Mouse (Mus musculus) left cerebral cortex, adult 8-10 months (tissue): Measurements from ENCODE around the gene Tacr1. TPM values are rescaled to one million over a fixed set of nuclear protein-coding genes. Genes with fewer than 3 reads are reported as not detected.
"Not testable (repeated sequence)": the region's sequence is repeated elsewhere in the genome, so short reads cannot be mapped to it uniquely, and the experiment has no call there.

Experiments used
- DNase-seq, 2 experiments: peaks; one replicate each; pipeline ENCODE4 v3.0.0; 2022; ENCODE audit warnings: low spot score in 2 of 2
- total RNA-seq, 4 experiments: library from RNA; stranded (reverse); gene quantifications; 2 replicates each; pipeline ENCODE4 v1.2.4; 2022

The Tacr1 gene
- total RNA-seq = 1 to 10 TPM; 5.4 to 7.2 (median 5.7) TPM

DNA sequence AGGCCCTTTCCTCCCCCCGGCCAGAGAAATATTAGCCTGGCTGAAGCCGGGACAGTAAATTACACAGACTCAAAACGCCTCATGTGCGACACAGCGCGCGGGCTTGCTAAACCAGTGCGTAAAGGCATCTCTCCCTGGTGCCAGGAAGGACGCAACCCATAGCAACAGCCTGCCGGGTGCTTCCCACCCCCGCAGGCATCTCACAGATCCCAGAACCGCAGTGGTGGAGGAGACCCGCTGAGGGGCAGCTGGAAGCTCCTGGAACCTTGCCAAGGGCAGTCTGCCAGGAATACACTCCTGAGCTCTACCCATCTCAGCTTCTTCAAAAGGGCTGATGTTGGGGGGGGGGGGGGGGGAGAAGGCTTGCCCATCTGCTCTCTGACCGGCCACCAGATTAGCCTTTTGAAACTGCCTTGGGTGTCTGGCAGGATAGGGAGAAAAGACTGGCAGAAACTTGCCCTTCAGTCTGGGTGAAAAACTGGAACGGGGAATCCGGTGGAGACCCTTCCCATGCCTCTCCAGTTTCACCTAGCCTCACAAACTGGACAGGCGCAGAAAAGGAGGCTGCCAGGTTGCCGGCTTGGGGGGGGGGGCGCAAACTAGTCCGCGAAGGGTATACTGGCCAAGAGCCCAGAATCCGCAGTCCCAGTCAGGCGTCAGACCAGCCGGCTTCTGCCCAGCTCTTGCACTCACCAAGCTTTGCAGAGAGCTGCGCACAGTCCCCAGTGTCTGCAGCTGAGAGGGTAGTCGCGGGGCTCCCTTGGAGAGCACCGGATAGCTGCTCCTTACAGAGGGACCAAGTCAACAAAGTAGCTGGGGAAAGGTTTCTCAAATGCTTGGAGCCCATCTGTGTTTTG is at the start of gene Tacr1:
Gene Tacr1 (plus strand): TSS at position 740 of the 857 bp plus-strand sequence.
- peak in 1 of 2 experiments; percentile 62 for DNase-seq

DNA sequence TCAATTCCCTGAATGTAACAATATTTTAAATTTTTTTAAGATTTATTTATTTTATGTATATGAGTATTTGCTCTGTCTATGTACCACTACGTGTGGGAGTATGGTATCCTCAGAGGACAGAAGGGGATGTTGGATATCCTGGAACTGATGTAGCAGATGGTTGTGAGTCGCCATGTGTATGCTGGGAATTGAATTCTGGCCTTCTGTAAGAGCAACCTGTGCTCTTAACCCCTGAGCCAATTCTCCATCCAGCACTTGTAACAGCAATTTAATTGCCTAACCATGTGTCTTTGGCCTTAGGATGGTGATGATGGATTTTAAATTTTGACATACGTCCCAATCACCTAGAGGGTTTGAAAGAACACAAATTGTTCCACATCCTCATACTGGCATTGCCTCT is 26.0 kb upstream of the Tacr1 start:
- DNase-seq = no peak

- no peak for DNase-seq
Measured at GRCm38 (mm10) chr6:82383556-82383955, 18.6 kb upstream of the Tacr1 start.

- no peak for DNase-seq
Measured at GRCm38 (mm10) chr6:82402501-82403495, 664 bp downstream of the Tacr1 start.

DNA sequence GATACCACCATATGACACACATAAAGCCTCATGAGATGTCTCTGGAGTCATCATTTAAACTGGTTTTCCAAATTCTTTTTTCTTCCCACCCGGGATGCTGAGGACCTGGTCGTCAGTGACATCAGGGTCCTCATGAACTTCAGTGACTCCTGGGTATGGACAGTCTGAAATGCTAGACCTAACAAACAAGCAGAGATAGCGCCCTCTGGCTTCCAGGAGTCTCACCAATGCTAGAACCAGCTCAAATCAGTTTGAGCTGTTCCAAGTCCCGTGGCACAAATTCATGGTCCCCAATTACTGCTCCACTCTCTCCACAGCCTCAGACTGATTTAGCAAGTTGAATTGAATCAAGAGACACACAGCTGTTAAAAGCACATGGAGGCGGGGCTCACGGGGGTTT is 16.2 kb downstream of the Tacr1 start:
- no peak for DNase-seq

- DNase-seq = no peak
Measured at GRCm38 (mm10) chr6:82420222-82420621, 18.1 kb downstream of the Tacr1 start.

DNA sequence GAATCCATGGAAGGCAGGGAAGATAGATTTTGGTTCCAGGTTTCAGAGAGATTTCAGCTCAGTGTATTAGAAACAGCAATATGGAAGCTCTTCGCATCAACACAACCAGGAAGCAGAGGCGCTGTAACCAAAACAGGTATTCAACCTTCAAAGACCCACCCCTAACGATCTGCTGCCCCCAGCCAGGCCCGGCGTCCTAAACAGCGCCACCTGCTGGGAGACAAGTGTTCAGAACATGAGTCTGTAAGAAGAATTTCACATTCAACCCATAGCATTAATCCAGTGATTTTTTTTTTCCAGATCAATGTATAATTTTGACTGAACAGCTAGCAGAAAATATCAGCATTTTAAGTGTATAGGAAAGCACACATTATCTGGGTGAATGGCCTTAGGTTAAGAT is 26.8 kb downstream of the Tacr1 start:
- DNase-seq = no peak

GRCm38 (mm10) chr6:82429766-82430165 is 27.6 kb downstream of the Tacr1 start:
- DNase-seq = no peak

GRCm38 (mm10) chr6:82437174-82437573 is 35.0 kb downstream of the Tacr1 start:
- peak in 1 of 2 experiments; percentile 7 for DNase-seq

GRCm38 (mm10) chr6:82452206-82453095 is 50.3 kb downstream of the Tacr1 start:
- not testable (repeated sequence) for DNase-seq

- no peak for DNase-seq
Measured at GRCm38 (mm10) chr6:82455245-82455644, 53.1 kb downstream of the Tacr1 start.

GRCm38 (mm10) chr6:82457163-82457763 is 55.1 kb downstream of the Tacr1 start:
- no peak for DNase-seq

- DNase-seq = no peak
Measured at GRCm38 (mm10) chr6:82458762-82459389, 56.7 kb downstream of the Tacr1 start.

DNA sequence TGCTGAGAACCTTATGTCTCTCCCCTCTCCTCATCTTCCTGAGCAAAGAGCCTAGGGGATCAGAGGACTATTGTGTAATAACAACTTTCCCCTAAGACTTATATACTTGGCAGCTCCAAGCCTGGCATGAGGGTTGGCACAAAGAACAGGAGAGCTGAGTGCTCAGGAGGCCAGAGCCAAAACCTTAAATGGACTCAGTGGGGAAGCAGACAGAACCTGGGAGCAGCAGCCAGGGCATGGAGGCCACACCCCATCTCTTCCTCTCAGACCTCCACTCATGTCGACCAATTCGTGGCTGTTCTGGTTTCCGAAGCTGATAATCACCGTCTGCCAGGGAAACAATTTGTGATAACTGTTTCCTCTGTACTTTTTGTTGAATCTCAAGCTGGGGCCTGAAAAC is 61.0 kb downstream of the Tacr1 start:
- DNase-seq = no peak

DNA sequence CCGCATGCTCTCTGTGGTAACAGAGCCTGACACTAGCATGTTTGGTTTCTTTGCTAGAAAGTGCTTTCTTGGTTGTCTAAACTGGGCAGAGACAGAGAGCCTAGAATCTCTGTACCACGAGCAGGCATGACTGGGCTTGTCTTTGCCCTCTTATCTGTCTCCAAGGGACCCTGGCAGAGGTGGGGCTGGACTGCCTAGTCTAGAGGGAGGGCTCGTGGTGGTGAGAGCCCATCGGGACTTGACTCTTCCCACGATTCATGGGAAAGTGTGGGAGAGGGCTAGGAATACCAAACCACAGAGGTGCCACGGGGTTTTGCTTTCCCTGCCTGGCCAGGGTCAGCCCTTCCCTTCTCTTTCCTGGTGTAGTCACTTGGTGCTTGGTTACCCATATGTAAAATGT is 72.3 kb downstream of the Tacr1 start:
- no peak for DNase-seq

- DNase-seq = peak in 1 of 2 experiments; percentile 6
Measured at GRCm38 (mm10) chr6:82483842-82484241, 81.7 kb downstream of the Tacr1 start.

- peak in 1 of 2 experiments; percentile 7 for DNase-seq
Measured at GRCm38 (mm10) chr6:82494481-82494880, 92.3 kb downstream of the Tacr1 start.

DNA sequence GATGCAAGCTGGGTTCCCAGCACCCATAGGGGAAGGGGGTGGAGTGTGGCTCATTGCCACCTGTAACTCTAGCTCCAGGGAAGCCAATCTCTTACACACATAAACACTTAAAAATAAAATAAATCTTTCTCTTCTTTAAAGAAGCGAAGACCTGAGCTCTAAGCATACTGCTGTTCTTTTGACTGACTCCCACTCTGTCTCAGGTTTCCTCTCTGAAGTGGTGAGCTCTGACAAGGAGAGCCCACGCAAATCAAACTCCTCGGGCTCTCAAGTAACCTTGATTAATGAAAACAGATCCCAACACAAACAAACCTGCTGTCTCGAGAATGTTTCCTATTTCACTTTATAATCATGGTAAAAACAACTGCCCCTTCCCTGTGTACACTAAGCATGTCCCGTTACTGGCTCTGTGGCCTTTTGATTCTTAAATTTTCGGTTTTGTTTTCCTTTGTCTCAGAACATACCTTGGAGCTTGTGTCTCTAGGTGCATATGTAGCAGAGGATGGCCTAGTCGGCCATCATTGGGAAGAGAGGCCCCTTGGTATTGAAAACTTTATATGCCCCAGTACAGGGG is 108.8 kb downstream of the Tacr1 start:
- no peak for DNase-seq

DNA sequence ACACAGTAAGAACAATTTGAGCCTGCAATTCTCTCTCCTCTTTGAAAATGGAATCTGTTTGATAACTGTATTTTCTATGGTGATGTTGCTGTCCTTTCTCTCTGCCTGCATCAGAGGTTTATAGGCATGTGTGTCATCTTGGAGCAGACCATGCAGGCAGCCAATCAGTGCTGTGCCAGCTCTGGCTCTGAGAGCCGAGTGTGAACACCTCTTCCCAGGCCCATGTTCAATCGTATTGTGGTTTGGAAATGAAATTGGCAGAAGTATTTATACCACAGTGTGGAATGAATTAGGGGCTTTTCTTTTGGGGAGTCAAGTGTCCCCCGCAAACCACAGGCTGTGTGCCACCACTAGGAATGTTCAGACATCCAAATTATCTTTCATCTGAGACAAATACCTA is 117.5 kb downstream of the Tacr1 start:
- DNase-seq = no peak

GRCm38 (mm10) chr6:82522567-82522966 is 120.4 kb downstream of the Tacr1 start:
- DNase-seq = no peak
